Mouse (Mus musculus) embryonic fibroblast, embryonic 13.5 days (primary cell): ENCODE measurements around the gene Gls.

Experiments
- CTCF ChIP-seq: IDR thresholded peaks from 2 replicates; pipeline ENCODE4 v1.5.1; 2011; ENCODE audit warnings: mild to moderate bottlenecking, control low read depth, low read length, moderate library complexity, borderline replicate concordance; ENCODE audit not compliant: insufficient read depth
- POLR2A ChIP-seq: IDR thresholded peaks from 2 replicates; pipeline ENCODE4 v1.6.1; 2011; ENCODE audit warnings: low read depth, mild to moderate bottlenecking, control low read depth, low read length, moderate library complexity

- TF ChIP-seq POLR2A = no peak
- TF ChIP-seq CTCF = no peak
These were observed 27.5 kb upstream of the Gls start for GRCm38 (mm10) chr1:52260354-52261090.
